Mouse (Mus musculus) ES-E14 (cell line): ENCODE results near the gene Sec16a. TPM values are rescaled to one million over a fixed set of nuclear protein-coding genes. Genes with fewer than 3 reads are reported as not detected.

ENCODE experiments used
- DNase-seq: peaks from one replicate; pipeline ENCODE4 v3.0.0-alpha.2; 2013; ENCODE audit warnings: low read depth, low spot score
- H3K27ac ChIP-seq: 2 replicates; pipeline ENCODE4 v1.5.1; 2012; ENCODE audit warnings: low read depth, mild to moderate bottlenecking, low read length, moderate library complexity, mixed read lengths; ENCODE audit not compliant: poor library complexity, insufficient read depth, severe bottlenecking
- H3K36me3 ChIP-seq: 2 replicates; pipeline ENCODE4 v1.6.1; 2012; ENCODE audit warnings: mild to moderate bottlenecking, low read length, moderate library complexity, mixed read lengths; ENCODE audit not compliant: control insufficient read depth, poor library complexity, insufficient read depth, severe bottlenecking
- H3K4me1 ChIP-seq, 2 experiments: fragments of 150-350 bp in 1 of 2; sonication (generic) in 1 of 2; 2 replicates each; pipeline ENCODE4 v1.6.1; 2012; ENCODE audit warnings: low read length in 2 of 2, mild to moderate bottlenecking in 1 of 2, mixed read lengths in 1 of 2; ENCODE audit not compliant: control insufficient read depth in 2 of 2, insufficient read depth in 2 of 2, poor library complexity in 1 of 2
- H3K4me3 ChIP-seq, 2 experiments: fragments of 150-350 bp in 1 of 2; sonication (generic) in 1 of 2; 2 replicates each; pipeline ENCODE4 v1.5.1; 2012; ENCODE audit warnings: low read length in 2 of 2, low read depth in 1 of 2, mild to moderate bottlenecking in 1 of 2, mixed read lengths in 1 of 2; ENCODE audit not compliant: insufficient read depth in 1 of 2, poor library complexity in 1 of 2, severe bottlenecking in 1 of 2
- H3K9ac ChIP-seq: 2 replicates; pipeline ENCODE4 v1.6.1; 2012; ENCODE audit warnings: low read depth, mild to moderate bottlenecking, low read length, mixed read lengths; ENCODE audit not compliant: poor library complexity, insufficient read depth, severe bottlenecking
- H3K9me3 ChIP-seq: fragments of 150-350 bp; sonication (generic); 2 replicates; pipeline ENCODE4 v1.6.1; 2012; ENCODE audit warnings: low read depth, mild to moderate bottlenecking, low read length; ENCODE audit not compliant: control insufficient read depth, insufficient read depth
- CHD2 ChIP-seq: IDR thresholded peaks from 2 replicates; pipeline ENCODE4 v1.6.1; 2014; ENCODE audit warnings: mild to moderate bottlenecking, low read depth, low read length, inconsistent platforms
- HCFC1 ChIP-seq: IDR thresholded peaks from 2 replicates; pipeline ENCODE4 v1.6.1; 2012; ENCODE audit warnings: low read length, inconsistent platforms, borderline replicate concordance; ENCODE audit not compliant: insufficient read depth
- MAFK ChIP-seq: IDR thresholded peaks from 2 replicates; pipeline ENCODE4 v1.6.1; 2014; ENCODE audit warnings: mild to moderate bottlenecking, low read depth, low read length, inconsistent platforms; ENCODE audit not compliant: insufficient read depth
- ZC3H11A ChIP-seq: IDR thresholded peaks from 2 replicates; pipeline ENCODE4 v1.6.1; 2012; ENCODE audit warnings: low read depth, mild to moderate bottlenecking, inconsistent platforms, low read length, borderline replicate concordance
- ZNF384 ChIP-seq: IDR thresholded peaks from 2 replicates; pipeline ENCODE4 v1.6.1; 2012; ENCODE audit warnings: low read depth, low read length, inconsistent platforms
- in situ Hi-C, 2 experiments: fragments of 600-800 bp; cut with MboI; formaldehyde crosslinking; loops; one replicate each; pipeline ENCODE4 v1.15.1; 2025; ENCODE audit warnings: low sequenced_read_pairs in 2 of 2, inconsistent platforms in 1 of 2; ENCODE audit not compliant: unreplicated experiment in 2 of 2
- total RNA-seq: library from RNA; depleted of rRNA; stranded (reverse); fragments of 300-350 nt; gene quantifications from 2 replicates; pipeline ENCODE4 v1.2.3, GENCODE M21; 2012; rRNA removed

Sec16a gene
- 47.3 and 62.5 TPM in 2 replicates for total RNA-seq

GRCm38 (mm10) chr2:26444946-26445665 is at the start of gene Sec16a:
Sec16a (minus strand) TSS chr2:26445216.
- Histone ChIP-seq H3K4me1 (peaks cover 6 to 16% of the 10 kb centered on the region in 2 experiments; a peak in 3 of 4 replicates), H3K9ac (peak within 1 kb of the TSS; percentile 95), H3K27ac (peak within 1 kb of the TSS; percentile 88), H3K36me3 (peaks cover 17% of the 10 kb centered on the region), H3K4me3 (peak within 1 kb of the TSS; percentile 88 to 96), H3K9me3 (no peaks in the 10 kb centered on the region)
- DNase-seq, result peak; percentile 100
- in situ Hi-C loops, result loop anchor here in 1 of 2 experiments (25.0 kb wide), 1 partner anchor 467 kb away; the partner anchor contains the start of genes Med22, Rpl7a, Surf1 and Surf2
- TF ChIP-seq ZNF384, result no peak
- TF ChIP-seq HCFC1, result peak; percentile 62; the same call in 1 of the 2 replicates
- no peak for TF ChIP-seq MAFK
- no peak for TF ChIP-seq CHD2
- no peak for TF ChIP-seq ZC3H11A

- no peak overlapping the region for H3K27ac ChIP-seq
Observed at GRCm38 (mm10) chr2:26494396-26494795, 49.4 kb upstream of the Sec16a start.

GRCm38 (mm10) chr2:26493021-26493781 is 48.2 kb upstream of the Sec16a start:
- H3K4me3 ChIP-seq, result no peak overlapping the region
- peaks cover 0 to 26% of the 10 kb centered on the region in 2 experiments; a peak in 2 of 4 replicates for H3K4me1 ChIP-seq
- H3K27ac ChIP-seq, result peak overlapping the region; percentile 17; the same call in 1 of the 2 replicates
- in situ Hi-C loops, result no loop called here
- no peak for TF ChIP-seq CHD2
- no peak for TF ChIP-seq ZC3H11A
- no peak for TF ChIP-seq HCFC1
- TF ChIP-seq MAFK, result no peak
- TF ChIP-seq ZNF384, result no peak
- H3K9ac ChIP-seq, result no peak overlapping the region
- H3K9me3 ChIP-seq, result no peaks in the 10 kb centered on the region
- H3K36me3 ChIP-seq, result no peaks in the 10 kb centered on the region; the same call in 1 of the 2 replicates
- no peak for DNase-seq

More at GRCm38 (mm10) chr2:26494396-26494795, 49.4 kb upstream of the Sec16a start:
- H3K9ac ChIP-seq, result no peak overlapping the region
- in situ Hi-C loops, result no loop called here
- TF ChIP-seq ZC3H11A (no peak), CHD2 (no peak), HCFC1 (no peak), ZNF384 (no peak), MAFK (no peak)
- no peak for DNase-seq
- no peaks in the 10 kb centered on the region for H3K9me3 ChIP-seq
- H3K4me1 ChIP-seq, result peaks cover 0 to 30% of the 10 kb centered on the region in 2 experiments; a peak in 2 of 4 replicates
- no peaks in the 10 kb centered on the region; the same call in 1 of the 2 replicates for H3K36me3 ChIP-seq
- H3K4me3 ChIP-seq, result no peak overlapping the region

GRCm38 (mm10) chr2:26490760-26491301 is 45.8 kb upstream of the Sec16a start:
- no peaks in the 10 kb centered on the region for H3K9me3 ChIP-seq
- in situ Hi-C loops, result no loop called here
- no peak overlapping the region for H3K4me3 ChIP-seq
- H3K9ac ChIP-seq, result no peak overlapping the region
- no peak overlapping the region for H3K27ac ChIP-seq
- no peak for TF ChIP-seq HCFC1
- TF ChIP-seq ZC3H11A, result no peak
- no peak for TF ChIP-seq CHD2
- TF ChIP-seq ZNF384, result no peak
- no peak for TF ChIP-seq MAFK
- no peaks in the 10 kb centered on the region; the same call in 1 of the 2 replicates for H3K36me3 ChIP-seq
- DNase-seq, result no peak
- peaks cover 4 to 39% of the 10 kb centered on the region in 2 experiments; a peak in 3 of 4 replicates for H3K4me1 ChIP-seq
